In the genomic region with DNA sequence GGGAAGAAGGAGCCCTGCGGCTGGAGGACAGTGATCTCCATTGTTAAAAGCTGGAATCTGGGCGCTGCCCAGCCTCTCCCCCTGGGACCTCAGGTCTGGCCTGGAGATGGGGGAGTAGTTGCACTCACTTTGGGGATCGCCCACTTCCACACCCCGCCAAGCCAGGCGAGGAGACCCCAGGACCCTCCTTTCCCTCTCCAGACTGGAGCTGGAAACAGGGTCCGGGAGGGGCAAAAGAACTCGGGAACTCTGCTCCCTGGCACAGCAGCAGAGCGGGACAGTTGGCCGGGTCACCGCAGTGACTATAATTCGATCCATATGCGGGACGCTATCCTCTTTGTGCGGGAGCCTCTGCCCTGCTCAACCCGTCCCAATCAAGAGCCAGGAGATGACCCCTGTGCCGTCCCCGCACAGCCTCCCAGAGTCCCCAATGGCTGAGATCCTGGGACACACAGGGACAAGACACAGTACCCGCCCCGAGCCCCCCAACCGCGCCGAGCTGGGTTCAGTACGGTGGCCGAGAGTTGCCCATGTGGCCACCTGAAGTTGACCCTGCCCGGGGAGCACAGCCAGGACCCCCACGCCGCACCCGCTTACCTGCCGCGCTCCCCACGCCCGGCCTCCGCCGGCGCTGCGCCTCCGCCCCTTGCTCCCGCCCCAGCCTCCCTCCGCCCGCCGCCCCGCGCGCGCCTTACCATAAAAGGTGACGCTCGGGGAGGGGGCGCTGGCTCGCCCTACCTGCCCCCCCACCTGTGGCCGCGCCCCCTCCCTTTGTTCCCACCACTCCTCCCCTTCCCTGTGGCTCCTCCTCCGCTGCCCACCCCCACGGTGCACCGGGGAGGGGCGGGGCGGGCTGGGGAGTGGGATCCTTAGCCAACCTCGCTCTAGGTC, we compare ENCODE assay signal across 9 mouse cellular contexts. TPM values are rescaled to one million over a fixed set of nuclear protein-coding genes. Genes with fewer than 3 reads are reported as not detected.
DNase-seq lines count a peak whose midpoint lies in the region; ATAC-seq and TF ChIP-seq lines count a peak whose summit lies in the region.
"Had no signal": no experiment of that assay in that cellular context is flagged by ENCODE, and none has a peak within 500 bp of the region (broad histone marks: within the 10 kb centered on the region; RNA-seq: fewer than 3 reads in every experiment).

No protein-coding gene starts in this region.

- peak overlapping the region; percentile 62 for H3K27ac ChIP-seq in gastrocnemius, adult 2 months
- no peak overlapping the region; the same call in 1 of the 2 replicates for H3K27ac ChIP-seq in forebrain, postnatal 0 days (ENCODE audit: low read depth, low read length)

- ATAC-seq in forebrain, postnatal 0 days = peak; percentile 57
- ATAC-seq in megakaryocyte-erythroid progenitor cell, adult 5-6 weeks (replicated peaks; ENCODE audit: low FRiP score, low TSS enrichment, poor library complexity, severe bottlenecking) = no peak

- peaks cover 13% of the 10 kb centered on the region for H3K79me2 ChIP-seq in myocyte (ENCODE audit: control insufficient read depth, insufficient read depth)

- peak overlapping the region; percentile 68 for H3K9ac ChIP-seq in forebrain, postnatal 0 days

- intact Hi-C loops in gastrocnemius, adult 2 months (cut with DNase I) = no loop called here

- no peaks in the 10 kb centered on the region for H3K4me1 ChIP-seq in forebrain, postnatal 0 days (ENCODE audit: insufficient read depth)

- H3K9me3 ChIP-seq in forebrain, postnatal 0 days (ENCODE audit: low read length) = no peaks in the 10 kb centered on the region

- 2% methylated on average over 32 of the region's 57 CpGs for WGBS in forebrain, postnatal 0 days

- TF ChIP-seq CTCF in gastrocnemius, adult 2 months (IDR thresholded peaks at IDR 0.05) = no peak
- no peak for TF ChIP-seq CTCF in forebrain, postnatal 0 days (IDR thresholded peaks at IDR 0.05; ENCODE audit: low read depth)

- TF ChIP-seq POLR2A in myocyte (IDR thresholded peaks at IDR 0.05; ENCODE audit: insufficient read length, low read depth) = peak; percentile 40

- H3K4me3 ChIP-seq in gastrocnemius, adult 2 months = peak overlapping the region; percentile 74
- H3K4me3 ChIP-seq in forebrain, postnatal 0 days (ENCODE audit: low read depth, low read length) = peak overlapping the region; percentile 55
- H3K4me3 ChIP-seq in myocyte = peak overlapping the region; percentile 73

- DNase-seq in gastrocnemius, adult 2 months = peak; percentile 30
- DNase-seq in gastrocnemius, postnatal 4 days (ENCODE audit: low spot score in 2 of 2) = no peak
- DNase-seq in MN1 (ENCODE audit: low spot score) = peak; percentile 31
- DNase-seq in forebrain, postnatal 0 days = peak; percentile 60
- DNase-seq in kidney, postnatal 4 days = peak; percentile 67 to 76
- no peak for DNase-seq in thymus, postnatal 25 days

- H3ac ChIP-seq in myocyte (ENCODE audit: control insufficient read depth, insufficient read length) = peak overlapping the region; percentile 54

- H3K36me3 ChIP-seq in forebrain, postnatal 0 days (ENCODE audit: insufficient read depth) = no peaks in the 10 kb centered on the region
- H3K36me3 ChIP-seq in myocyte (ENCODE audit: control insufficient read depth, insufficient read depth) = peaks cover 1% of the 10 kb centered on the region

- no peaks in the 10 kb centered on the region for H3K27me3 ChIP-seq in forebrain, postnatal 0 days (ENCODE audit: insufficient read depth, low read length)
- no peaks in the 10 kb centered on the region for H3K27me3 ChIP-seq in myocyte (ENCODE audit: control insufficient read depth, insufficient read depth, insufficient read length)
- H3K27me3 ChIP-seq: CH12.LX had no signal

- peak overlapping the region; percentile 90 for H3K4me2 ChIP-seq in forebrain, postnatal 0 days (ENCODE audit: low read depth)
- peak overlapping the region; percentile 87 for H3K4me2 ChIP-seq in myocyte (ENCODE audit: low read depth)

TF ChIP-seq in myocyte, 11 proteins besides CTCF, POLR2A, EP300 and RAD21:
- TF ChIP-seq CEBPB (IDR thresholded peaks at IDR 0.05; ENCODE audit: insufficient read depth, poor library complexity, severe bottlenecking) (no peak), E2F4 (IDR thresholded peaks at IDR 0.05; ENCODE audit: insufficient read depth) (no peak), MYOD1 (IDR thresholded peaks at IDR 0.05; ENCODE audit: control insufficient read depth in 1 of 3, insufficient read length in 2 of 3, low read depth in 2 of 3) (no peak), MAX (IDR thresholded peaks at IDR 0.05; ENCODE audit: low read depth) (no peak), TCF3 (IDR thresholded peaks at IDR 0.05; ENCODE audit: insufficient read length, low read depth) (no peak), USF1 (IDR thresholded peaks at IDR 0.05; ENCODE audit: low read depth) (no peak), REST (IDR thresholded peaks at IDR 0.05; ENCODE audit: insufficient read depth, insufficient read length) (no peak), POLR2AphosphoS2 (IDR thresholded peaks at IDR 0.05; ENCODE audit: insufficient read length, low read depth) (no peak), TCF12 (IDR thresholded peaks at IDR 0.05; ENCODE audit: insufficient read depth, poor library complexity, severe bottlenecking) (no peak), SRF (IDR thresholded peaks at IDR 0.05; ENCODE audit: control insufficient read depth, insufficient read length, low read depth) (no peak), MYOG (IDR thresholded peaks at IDR 0.05; ENCODE audit: control insufficient read depth in 1 of 3, insufficient read depth in 1 of 3, insufficient read length in 2 of 3, low read depth in 2 of 3) (no peak)

RNA-seq across cellular contexts. Expression of gene Fblim1, which starts 6.4 kb away (rescaled TPM):
- total RNA-seq in gastrocnemius, adult 2 months (2021) = 1 to 10 TPM; 1.1 to 1.5 TPM
- total RNA-seq in gastrocnemius, postnatal 4 days (2021) = 10 to 100 TPM in 1 of 2 experiments, 1 to 10 TPM in 1; 7.4 to 10.6 TPM
- 20.8 and 22.3 TPM in 2 replicates for total RNA-seq in forebrain, postnatal 0 days (2014; rRNA removed)
- polyA plus RNA-seq in forebrain, postnatal 0 days (2015; fragmentation: Nextera tagmentation; extraction: Ambion mirVana) = 24.9 and 26.1 TPM in 2 replicates
- 29.5 TPM for polyA plus RNA-seq in myocyte (2012; fragmentation: generic; extraction: Trizol)
- total RNA-seq in megakaryocyte-erythroid progenitor cell, adult 5-6 weeks (2014; fragmentation: Nextera tagmentation) = not detected in 2 replicates
- not detected in 2 replicates for total RNA-seq in megakaryocyte-erythroid progenitor cell, adult 5-6 weeks (2017)

RNA-seq across cellular contexts. Expression of gene Tmem82, which starts 18.9 kb away (rescaled TPM):
- 1 to 10 TPM in 1 of 2 experiments, under 1 TPM in 1; 0.61 to 3.2 TPM for total RNA-seq in gastrocnemius, adult 2 months (2021)
- 1 to 10 TPM; 3.5 to 4.3 TPM for total RNA-seq in gastrocnemius, postnatal 4 days (2021)
- 0.33 and 0.54 TPM in 2 replicates for total RNA-seq in forebrain, postnatal 0 days (2014; rRNA removed)
- polyA plus RNA-seq in forebrain, postnatal 0 days (2015; fragmentation: Nextera tagmentation; extraction: Ambion mirVana) = 0.21 and 0.24 TPM in 2 replicates
- 0.02 TPM for polyA plus RNA-seq in myocyte (2012; fragmentation: generic; extraction: Trizol)
- 0.37 TPM in 1 of 2 replicates, not detected in the other for total RNA-seq in megakaryocyte-erythroid progenitor cell, adult 5-6 weeks (2014; fragmentation: Nextera tagmentation)
- total RNA-seq in megakaryocyte-erythroid progenitor cell, adult 5-6 weeks (2017) = 0.52 and 0.57 TPM in 2 replicates

RNA-seq across cellular contexts. Expression of gene Slc25a34, which starts 24.1 kb away (rescaled TPM):
- total RNA-seq in gastrocnemius, adult 2 months (2021) = 10 to 100 TPM; 10.3 to 26.9 TPM
- 10 to 100 TPM; 21.4 to 26.7 TPM for total RNA-seq in gastrocnemius, postnatal 4 days (2021)
- 4.0 and 4.8 TPM in 2 replicates for total RNA-seq in forebrain, postnatal 0 days (2014; rRNA removed)
- 0.72 and 1.1 TPM in 2 replicates for polyA plus RNA-seq in forebrain, postnatal 0 days (2015; fragmentation: Nextera tagmentation; extraction: Ambion mirVana)
- 0.12 TPM for polyA plus RNA-seq in myocyte (2012; fragmentation: generic; extraction: Trizol)
- total RNA-seq in megakaryocyte-erythroid progenitor cell, adult 5-6 weeks (2014; fragmentation: Nextera tagmentation) = not detected in 2 replicates
- 0.65 TPM in 1 of 2 replicates, not detected in the other for total RNA-seq in megakaryocyte-erythroid progenitor cell, adult 5-6 weeks (2017)

Comparison
In these comparisons a context has a peak if more than half of its experiments do, and no peak if none do; other contexts are left out.
1. DNase-seq: peak in gastrocnemius, adult 2 months (single experiment), MN1 (single experiment), forebrain, postnatal 0 days (single experiment) and kidney, postnatal 4 days (2 of 2); none in gastrocnemius, postnatal 4 days (0 of 2) and thymus, postnatal 25 days (single experiment).
2. Peak in every context shown above with its lines, with median percentiles within 50 percentile points of each other: H3K4me3 ChIP-seq.